Mouse (Mus musculus): ENCODE measurements around the gene Oosp3. TPM values are rescaled to one million over a fixed set of nuclear protein-coding genes. Genes with fewer than 3 reads are reported as not detected.

The Oosp3 gene
- polyA plus RNA-seq, 1 experiment from 2014 or later = not detected

DNA sequence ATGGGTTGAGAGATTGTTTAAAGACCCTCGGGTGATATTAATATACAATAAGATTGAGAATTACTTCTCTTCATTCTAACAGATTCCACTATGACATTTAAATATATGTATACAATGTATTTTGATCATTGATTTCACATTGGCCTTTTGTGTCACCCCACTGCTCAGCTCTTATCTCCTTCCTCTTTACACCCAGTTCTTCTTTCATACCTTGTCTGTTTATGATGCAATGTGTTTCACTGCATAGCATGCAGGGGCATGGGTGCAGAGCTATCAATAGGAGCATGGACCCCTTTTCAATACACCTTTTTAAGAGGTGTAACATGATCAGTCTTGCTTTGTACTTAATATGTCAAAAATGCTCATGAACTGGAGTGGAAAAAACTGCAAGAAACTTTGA lies 33.4 kb downstream of the Oosp3 start:
- no peak overlapping the region for H3K9ac ChIP-seq (ENCODE audit: low read depth, low read length)
- ATAC-seq = no peak
- 77% methylated on average over 1 of the region's 1 CpGs for WGBS
- no peak for TF ChIP-seq CTCF (IDR thresholded peaks at IDR 0.05; ENCODE audit: low read depth)
- H3K4me2 ChIP-seq (replicated peaks; ENCODE audit: low read depth) = no peak overlapping the region
- no peaks in the 10 kb centered on the region for H3K4me1 ChIP-seq (replicated peaks; ENCODE audit: control insufficient read depth, insufficient read depth, low read length)
- H3K9me3 ChIP-seq (ENCODE audit: control insufficient read depth) = no peaks in the 10 kb centered on the region
- no peak overlapping the region for H3K27ac ChIP-seq (ENCODE audit: low read depth, low read length)
- no peak overlapping the region for H3K4me3 ChIP-seq (ENCODE audit: low read depth, low read length)
- H3K27me3 ChIP-seq (replicated peaks; ENCODE audit: control insufficient read depth, insufficient read depth, low read length) = no peaks in the 10 kb centered on the region
- H3K36me3 ChIP-seq (ENCODE audit: control insufficient read depth, insufficient read depth) = no peaks in the 10 kb centered on the region

DNA sequence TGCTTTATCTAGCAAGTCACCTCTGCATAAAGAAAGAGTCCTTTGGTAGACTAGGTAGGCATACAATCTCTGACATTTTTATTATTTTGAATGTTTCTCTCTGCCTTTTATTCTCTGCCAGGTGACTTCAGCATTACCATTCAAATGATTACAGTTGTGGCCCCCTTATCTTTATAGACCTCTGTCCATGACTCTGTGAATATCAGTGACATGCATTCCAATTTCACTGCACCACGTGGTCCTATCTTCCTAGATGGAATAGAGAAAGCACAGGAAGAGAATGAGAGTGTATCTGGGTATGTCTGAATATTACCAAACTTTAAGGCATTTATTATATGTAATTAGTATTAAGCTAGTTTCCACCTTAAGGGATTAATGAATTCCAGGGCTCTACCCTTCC lies 39.6 kb downstream of the Oosp3 start:
- H3K9me3 ChIP-seq (ENCODE audit: control insufficient read depth) = no peaks in the 10 kb centered on the region
- WGBS = 17% methylated on average over 1 of the region's 1 CpGs
- no peak for TF ChIP-seq CTCF (IDR thresholded peaks at IDR 0.05; ENCODE audit: low read depth)
- no peaks in the 10 kb centered on the region for H3K27me3 ChIP-seq (replicated peaks; ENCODE audit: control insufficient read depth, insufficient read depth, low read length)
- H3K27ac ChIP-seq (ENCODE audit: low read depth, low read length) = no peak overlapping the region
- no peak overlapping the region for H3K4me2 ChIP-seq (replicated peaks; ENCODE audit: low read depth)
- H3K9ac ChIP-seq (ENCODE audit: low read depth, low read length) = no peak overlapping the region
- no peaks in the 10 kb centered on the region for H3K36me3 ChIP-seq (ENCODE audit: control insufficient read depth, insufficient read depth)
- no peak overlapping the region for H3K4me3 ChIP-seq (ENCODE audit: low read depth, low read length)
- ATAC-seq = no peak
- H3K4me1 ChIP-seq (replicated peaks; ENCODE audit: control insufficient read depth, insufficient read depth, low read length) = no peaks in the 10 kb centered on the region

- no peak for TF ChIP-seq CTCF (IDR thresholded peaks at IDR 0.05; ENCODE audit: low read depth)
- no peaks in the 10 kb centered on the region for H3K9me3 ChIP-seq (ENCODE audit: control insufficient read depth)
- H3K4me3 ChIP-seq (ENCODE audit: low read depth, low read length) = no peak overlapping the region
- no peak for ATAC-seq
- no peaks in the 10 kb centered on the region for H3K27me3 ChIP-seq (replicated peaks; ENCODE audit: control insufficient read depth, insufficient read depth, low read length)
- H3K4me2 ChIP-seq (replicated peaks; ENCODE audit: low read depth) = no peak overlapping the region
- H3K36me3 ChIP-seq (ENCODE audit: control insufficient read depth, insufficient read depth) = no peaks in the 10 kb centered on the region
- no peak overlapping the region for H3K27ac ChIP-seq (ENCODE audit: low read depth, low read length)
- H3K4me1 ChIP-seq (replicated peaks; ENCODE audit: control insufficient read depth, insufficient read depth, low read length) = no peaks in the 10 kb centered on the region
- H3K9ac ChIP-seq (ENCODE audit: low read depth, low read length) = no peak overlapping the region
These were observed 48.8 kb downstream of the Oosp3 start for GRCm38 (mm10) chr19:11745680-11746079.

DNA sequence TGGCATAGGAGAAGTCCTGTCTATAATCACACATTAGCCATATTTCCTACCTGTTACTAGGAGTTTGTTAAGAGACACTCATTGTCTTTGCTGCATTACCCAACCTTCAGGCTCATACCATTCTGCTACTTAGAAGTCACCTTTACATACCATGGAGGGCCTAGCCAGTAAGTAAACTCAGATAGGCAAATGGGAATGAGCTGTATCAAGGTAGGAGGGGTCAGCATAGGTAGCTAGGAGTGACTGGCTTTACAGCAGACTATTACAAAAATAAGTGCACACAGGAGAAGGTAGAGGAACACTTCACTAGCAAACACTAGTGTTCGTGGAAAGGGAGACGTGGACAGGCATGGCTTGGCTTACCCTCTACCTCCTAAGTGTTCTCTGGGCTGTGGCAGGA lies 50.4 kb downstream of the Oosp3 start, which contains the start of gene Gif:
Gif (plus strand) TSS at position 257 of the 400 bp plus-strand sequence.
- Histone ChIP-seq H3K27me3 (replicated peaks; ENCODE audit: control insufficient read depth, insufficient read depth, low read length) (no peaks in the 10 kb centered on the region), H3K4me3 (ENCODE audit: low read depth, low read length) (no peak within 1 kb of the TSS), H3K27ac (ENCODE audit: low read depth, low read length) (no peak within 1 kb of the TSS), H3K9ac (ENCODE audit: low read depth, low read length) (no peak within 1 kb of the TSS), H3K9me3 (ENCODE audit: control insufficient read depth) (no peaks in the 10 kb centered on the region), H3K36me3 (ENCODE audit: control insufficient read depth, insufficient read depth) (no peaks in the 10 kb centered on the region), H3K4me2 (replicated peaks; ENCODE audit: low read depth) (no peak within 1 kb of the TSS), H3K4me1 (replicated peaks; ENCODE audit: control insufficient read depth, insufficient read depth, low read length) (no peaks in the 10 kb centered on the region)
- no peak for ATAC-seq
- 85% methylated on average over 2 of the region's 2 CpGs for WGBS
- no peak for TF ChIP-seq CTCF (IDR thresholded peaks at IDR 0.05; ENCODE audit: low read depth)

Other genes starting within 250 kb of the Oosp3 start
- gene Ms4a6c, start 227.7 kb upstream of the Oosp3 start, polyA plus RNA-seq (2015; fragmentation: Nextera tagmentation; extraction: Ambion mirVana) = 7.9 and 8.5 TPM in 2 replicates
- 0.29 TPM in 2 replicates for gene Gm8369, start 211.1 kb upstream of the Oosp3 start, polyA plus RNA-seq (2015; fragmentation: Nextera tagmentation; extraction: Ambion mirVana)
- gene Ms4a6b, start 180.5 kb upstream of the Oosp3 start, polyA plus RNA-seq (2015; fragmentation: Nextera tagmentation; extraction: Ambion mirVana) = 4.9 and 5.3 TPM in 2 replicates
- gene Ms4a4d, start 160.3 kb upstream of the Oosp3 start, polyA plus RNA-seq (2015; fragmentation: Nextera tagmentation; extraction: Ambion mirVana) = 8.7 and 9.4 TPM in 2 replicates
- gene Ms4a6d, start 92.2 kb upstream of the Oosp3 start, polyA plus RNA-seq (2015; fragmentation: Nextera tagmentation; extraction: Ambion mirVana) = 4.4 and 5.4 TPM in 2 replicates
- gene Ms4a2, start 73.3 kb upstream of the Oosp3 start, polyA plus RNA-seq (2015; fragmentation: Nextera tagmentation; extraction: Ambion mirVana) = 0.04 TPM in 1 of 2 replicates, not detected in the other
- not detected in 2 replicates for gene Ms4a3, start 56.2 kb upstream of the Oosp3 start, polyA plus RNA-seq (2015; fragmentation: Nextera tagmentation; extraction: Ambion mirVana)
- not detected in 2 replicates for gene Oosp2, start 36.5 kb upstream of the Oosp3 start, polyA plus RNA-seq (2015; fragmentation: Nextera tagmentation; extraction: Ambion mirVana)
- gene Oosp1, start 5.9 kb upstream of the Oosp3 start, polyA plus RNA-seq (2015; fragmentation: Nextera tagmentation; extraction: Ambion mirVana) = not detected in 2 replicates
- gene Gif, start 50.5 kb downstream of the Oosp3 start, polyA plus RNA-seq (2015; fragmentation: Nextera tagmentation; extraction: Ambion mirVana) = not detected in 2 replicates
- 54.0 and 54.7 TPM in 2 replicates for gene Mrpl16, start 73.3 kb downstream of the Oosp3 start, polyA plus RNA-seq (2015; fragmentation: Nextera tagmentation; extraction: Ambion mirVana)
- 125 and 137 TPM in 2 replicates for gene Stx3, start 122.3 kb downstream of the Oosp3 start, polyA plus RNA-seq (2015; fragmentation: Nextera tagmentation; extraction: Ambion mirVana)
- gene Olfr1417, start 142.2 kb downstream of the Oosp3 start, polyA plus RNA-seq (2015; fragmentation: Nextera tagmentation; extraction: Ambion mirVana) = 0.08 TPM in 1 of 2 replicates, not detected in the other
- not detected in 2 replicates for gene Olfr1418, start 164.0 kb downstream of the Oosp3 start, polyA plus RNA-seq (2015; fragmentation: Nextera tagmentation; extraction: Ambion mirVana)
- gene Olfr1419, start 178.1 kb downstream of the Oosp3 start, polyA plus RNA-seq (2015; fragmentation: Nextera tagmentation; extraction: Ambion mirVana) = not detected in 2 replicates
- 0.05 TPM in 1 of 2 replicates, not detected in the other for gene Olfr1420, start 189.5 kb downstream of the Oosp3 start, polyA plus RNA-seq (2015; fragmentation: Nextera tagmentation; extraction: Ambion mirVana)
- 8.4 and 9.3 TPM in 2 replicates for gene Patl1, start 215.3 kb downstream of the Oosp3 start, polyA plus RNA-seq (2015; fragmentation: Nextera tagmentation; extraction: Ambion mirVana)